Mouse (Mus musculus) CH12.LX (cell line): ENCODE measurements at regions not wholly inside any gene's neighbourhood (a gene's known extent, or its start where the extent isn't known, plus 50 kb on each side); places are given as distances from the start of the nearest gene placed in this dataset.

Experiments used
- DNase-seq: peaks from one replicate; pipeline ENCODE4 v3.0.0-alpha.2; 2013; ENCODE audit errors: extremely low read depth
- H3K27ac ChIP-seq: 2 replicates; pipeline ENCODE4 v1.5.1; 2012; ENCODE audit warnings: low read depth, mild to moderate bottlenecking, control low read depth, moderate library complexity; ENCODE audit not compliant: insufficient read depth
- H3K27me3 ChIP-seq: replicated peaks from 2 replicates; pipeline ENCODE3; 2012; ENCODE audit warnings: inconsistent platforms
- H3K36me3 ChIP-seq, 2 experiments: replicated peaks in 1 of 2; 2 replicates each; pipeline versions ENCODE3 to v1.6.1; 2012; ENCODE audit warnings: inconsistent platforms in 1 of 2, low read length in 1 of 2, mild to moderate bottlenecking in 1 of 2, mixed read lengths in 1 of 2, moderate library complexity in 1 of 2; ENCODE audit not compliant: control insufficient read depth in 1 of 2, insufficient read depth in 1 of 2
- H3K4me1 ChIP-seq, 2 experiments: 2 replicates each; pipeline ENCODE4 v1.6.1; 2012; ENCODE audit warnings: inconsistent platforms in 1 of 2, moderate library complexity in 1 of 2; ENCODE audit not compliant: insufficient read depth in 2 of 2, control insufficient read depth in 1 of 2
- H3K4me2 ChIP-seq: 2 replicates; pipeline ENCODE4 v1.6.1; 2012; ENCODE audit warnings: low read depth, mild to moderate bottlenecking, control low read depth; ENCODE audit not compliant: poor library complexity, insufficient read depth, severe bottlenecking
- H3K4me3 ChIP-seq, 3 experiments: fragments of 150-350 bp in 1 of 3; sonication (generic) in 1 of 3; replicated peaks in 1 of 3; 2 replicates each; pipeline versions ENCODE3 to v1.5.1; 2011 to 2012; ENCODE audit warnings: low read depth in 2 of 3, low read length in 2 of 3, mild to moderate bottlenecking in 2 of 3, moderate library complexity in 2 of 3, control low read depth in 1 of 3, improper control_type of control experiment in 1 of 3, inconsistent platforms in 1 of 3, mixed read lengths in 1 of 3; ENCODE audit not compliant: poor library complexity in 1 of 3
- H3K79me2 ChIP-seq: replicated peaks from 2 replicates; pipeline ENCODE4 v1.6.1; 2012; ENCODE audit warnings: mild to moderate bottlenecking, moderate library complexity; ENCODE audit not compliant: control insufficient read depth, poor library complexity, insufficient read depth, severe bottlenecking; ENCODE audit errors: extremely low read depth
- H3K9ac ChIP-seq: 2 replicates; pipeline ENCODE4 v1.6.1; 2012; ENCODE audit warnings: low read depth, mild to moderate bottlenecking, control low read depth, moderate library complexity; ENCODE audit not compliant: insufficient read depth
- H3K9me3 ChIP-seq: replicated peaks from 2 replicates; pipeline ENCODE3; 2012; ENCODE audit warnings: low read length, inconsistent platforms, mixed read lengths
- BHLHE40 ChIP-seq: IDR thresholded peaks from 2 replicates; pipeline ENCODE4 v1.6.1; 2011; ENCODE audit warnings: mild to moderate bottlenecking, low read depth, low read length, improper control_type of control experiment
- CHD1 ChIP-seq: IDR thresholded peaks from 2 replicates; pipeline ENCODE4 v1.6.1; 2012; ENCODE audit warnings: low read depth, low read length, improper control_type of control experiment, inconsistent platforms
- ELF1 ChIP-seq: IDR thresholded peaks from 2 replicates; pipeline ENCODE4 v1.6.1; 2014; ENCODE audit warnings: low read depth, mild to moderate bottlenecking, inconsistent platforms, low read length, improper control_type of control experiment
- EP300 ChIP-seq: IDR thresholded peaks from 2 replicates; pipeline ENCODE4 v1.6.1; 2011; ENCODE audit warnings: low read length, improper control_type of control experiment
- GABPA ChIP-seq: IDR thresholded peaks from 2 replicates; pipeline ENCODE4 v1.6.1; 2012; ENCODE audit warnings: low read depth, low read length, improper control_type of control experiment, inconsistent platforms; ENCODE audit not compliant: insufficient replicate concordance
- HCFC1 ChIP-seq: IDR thresholded peaks from 2 replicates; pipeline ENCODE4 v1.6.1; 2012; ENCODE audit warnings: low read depth, mild to moderate bottlenecking, inconsistent platforms, low read length, improper control_type of control experiment
- JUN ChIP-seq: IDR thresholded peaks from 2 replicates; pipeline ENCODE4 v1.6.1; 2011; ENCODE audit warnings: low read depth, mild to moderate bottlenecking, low read length, improper control_type of control experiment, moderate library complexity; ENCODE audit not compliant: insufficient read depth
- KAT2A ChIP-seq: IDR thresholded peaks from 2 replicates; pipeline ENCODE4 v1.6.1; 2012; ENCODE audit warnings: low read length, improper control_type of control experiment, inconsistent platforms; ENCODE audit not compliant: insufficient replicate concordance
- MEF2A ChIP-seq: IDR thresholded peaks from 2 replicates; pipeline ENCODE4 v1.6.1; 2014; ENCODE audit warnings: low read depth, mild to moderate bottlenecking, inconsistent platforms, low read length, improper control_type of control experiment, borderline replicate concordance
- NELFE ChIP-seq: IDR thresholded peaks from 2 replicates; pipeline ENCODE4 v1.6.1; 2011; ENCODE audit warnings: low read depth, low read length, improper control_type of control experiment
- PAX5 ChIP-seq: IDR thresholded peaks from 2 replicates; pipeline ENCODE4 v1.6.1; 2012; ENCODE audit warnings: low read length, inconsistent platforms, mixed read lengths
- POLR2A ChIP-seq: IDR thresholded peaks from 2 replicates; pipeline ENCODE4 v1.6.1; 2011; ENCODE audit warnings: low read depth, mild to moderate bottlenecking, improper control_type of control experiment, low read length
- RAD21 ChIP-seq: IDR thresholded peaks from 2 replicates; pipeline ENCODE4 v1.6.1; 2011; ENCODE audit warnings: low read depth, mild to moderate bottlenecking, low read length, improper control_type of control experiment, moderate library complexity
- TBP ChIP-seq: conservative IDR thresholded peaks from 2 replicates; pipeline ENCODE4 v1.6.1; 2011; ENCODE audit warnings: low read depth, low read length, improper control_type of control experiment
- TCF12 ChIP-seq: IDR thresholded peaks from 2 replicates; pipeline ENCODE4 v1.6.1; 2014; ENCODE audit warnings: low read depth, mild to moderate bottlenecking, inconsistent platforms, low read length, improper control_type of control experiment
- UBTF ChIP-seq: IDR thresholded peaks from 2 replicates; pipeline ENCODE4 v1.6.1; 2012; ENCODE audit warnings: low read depth, mild to moderate bottlenecking, inconsistent platforms, low read length, improper control_type of control experiment, moderate library complexity
- USF1 ChIP-seq: IDR thresholded peaks from 2 replicates; pipeline ENCODE4 v1.6.1; 2014; ENCODE audit warnings: low read depth, mild to moderate bottlenecking, inconsistent platforms, low read length, improper control_type of control experiment
- ZKSCAN1 ChIP-seq: IDR thresholded peaks from 2 replicates; pipeline ENCODE4 v1.6.1; 2012; ENCODE audit warnings: low read depth, inconsistent platforms, low read length, improper control_type of control experiment, borderline replicate concordance
- ZMIZ1 ChIP-seq: IDR thresholded peaks from 2 replicates; pipeline ENCODE4 v1.6.1; 2012; ENCODE audit warnings: low read depth, mild to moderate bottlenecking, inconsistent platforms, low read length, improper control_type of control experiment
- ZNF384 ChIP-seq: IDR thresholded peaks from 2 replicates; pipeline ENCODE4 v1.6.1; 2012; ENCODE audit warnings: low read depth, low read length, improper control_type of control experiment, inconsistent platforms
- dilution Hi-C: fragments of 300-500 bp; cut with MboI; formaldehyde crosslinking; loops from 2 replicates; pipeline ENCODE4 v1.14.3; 2020; ENCODE audit warnings: low sequenced_read_pairs; ENCODE audit not compliant: extremely low pct_unique_long_range_greater_than_20kb, extremely low pct_ligation_motif_present
- in situ Hi-C: fragments of 300-500 bp; cut with MboI; formaldehyde crosslinking; loops from 3 replicates; pipeline ENCODE4 v1.14.3; 2019; ENCODE audit warnings: low sequenced_read_pairs, low pct_ligation_motif_present, low pct_unique_long_range_greater_than_20kb, mixed read lengths

DNA sequence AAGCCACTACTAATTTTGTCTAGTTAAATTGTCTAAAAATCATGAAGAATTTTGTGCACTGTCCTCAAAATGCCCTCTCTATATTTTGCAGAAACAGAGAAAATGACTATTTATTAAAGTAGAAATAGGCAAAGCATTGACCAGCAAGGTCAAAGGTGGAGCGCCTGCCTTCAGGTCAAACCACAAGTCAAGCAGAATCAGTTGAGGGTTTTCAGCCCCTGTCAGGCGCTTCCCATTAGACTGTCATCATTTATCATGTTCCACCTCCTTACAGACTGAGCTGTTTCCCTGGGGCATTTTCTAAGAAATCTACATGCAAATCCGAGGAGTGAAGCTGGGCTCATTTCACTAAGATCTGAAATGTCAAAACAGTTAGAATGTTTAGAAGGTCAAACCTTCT, 481.4 kb upstream of the Api5 start:
- dilution Hi-C loops = no loop called here
- Histone ChIP-seq H3K36me3 (no peaks in the 10 kb centered on the region), H3K27ac (no peak overlapping the region)
- TF ChIP-seq PAX5 (no peak), KAT2A (no peak), GABPA (no peak), ZNF384 (no peak), RAD21 (no peak)
- TF ChIP-seq, all 38 proteins: peak for 0
- no peak for DNase-seq
- H3K9me3 ChIP-seq = peaks cover 49% of the 10 kb centered on the region
- no peaks in the 10 kb centered on the region for H3K27me3 ChIP-seq
- in situ Hi-C loops = no loop called here
- no peaks in the 10 kb centered on the region for H3K79me2 ChIP-seq
- H3K4me2 ChIP-seq = no peak overlapping the region
- H3K4me3 ChIP-seq = no peak overlapping the region
- H3K4me1 ChIP-seq = no peaks in the 10 kb centered on the region
- no peak overlapping the region for H3K9ac ChIP-seq

DNA sequence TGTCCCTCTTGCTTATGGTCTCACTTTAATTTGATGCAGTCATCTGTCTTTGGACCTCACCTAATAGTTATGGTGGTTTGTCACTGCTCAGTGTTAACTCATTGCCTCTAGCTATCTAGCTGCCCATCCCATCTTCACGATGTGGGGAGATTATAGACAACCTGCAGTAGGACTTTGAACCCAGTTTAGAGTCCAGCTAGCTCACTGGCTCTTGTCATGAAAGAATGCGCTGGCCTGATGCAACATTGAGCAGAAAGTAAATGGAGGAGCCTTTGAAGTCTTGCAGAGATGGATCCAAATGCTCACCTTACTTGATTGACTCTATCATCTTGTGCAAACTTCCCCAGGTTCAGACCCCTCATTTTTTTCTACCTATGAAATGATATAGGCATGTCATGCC, 480.1 kb upstream of the Api5 start:
- in situ Hi-C loops = no loop called here
- no peak for DNase-seq
- peaks cover 55% of the 10 kb centered on the region for H3K9me3 ChIP-seq
- no peaks in the 10 kb centered on the region for H3K79me2 ChIP-seq
- H3K4me3 ChIP-seq = no peak overlapping the region
- no peak for TF ChIP-seq HCFC1
- no peak for TF ChIP-seq EP300
- TF ChIP-seq BHLHE40 = no peak
- TF ChIP-seq ZMIZ1 = no peak
- TF ChIP-seq UBTF = no peak
- no peak for TF ChIP-seq TBP
- no peak for TF ChIP-seq KAT2A
- TF ChIP-seq NELFE = no peak
- no peak for TF ChIP-seq CHD1
- no peak for TF ChIP-seq GABPA
- no peak for TF ChIP-seq MEF2A
- no peak for TF ChIP-seq USF1
- TF ChIP-seq ZKSCAN1 = no peak
- TF ChIP-seq ELF1 = no peak
- TF ChIP-seq TCF12 = no peak
- no peak for TF ChIP-seq JUN
- TF ChIP-seq POLR2A = no peak
- H3K36me3 ChIP-seq = no peaks in the 10 kb centered on the region
- no peak overlapping the region for H3K9ac ChIP-seq
- no peak overlapping the region for H3K4me2 ChIP-seq
- dilution Hi-C loops = no loop called here
- no peaks in the 10 kb centered on the region for H3K27me3 ChIP-seq
- H3K4me1 ChIP-seq = no peaks in the 10 kb centered on the region
- H3K27ac ChIP-seq = no peak overlapping the region
